Mouse (Mus musculus) gastrocnemius, postnatal 4 days (tissue): ENCODE results near the gene Zfp575. TPM values are rescaled to one million over a fixed set of nuclear protein-coding genes. Genes with fewer than 3 reads are reported as not detected.

Source experiments
- total RNA-seq, 2 experiments: library from RNA; stranded (reverse); gene quantifications; 2 replicates each; pipeline ENCODE4 v1.2.3; 2021

Gene Zfp575
- total RNA-seq, 2 experiments from 2014 or later: 1.5 to 1.9 TPM

Other genes starting within 250 kb of the Zfp575 start
- gene Lypd5, start 238.4 kb downstream of the Zfp575 start, total RNA-seq: not detected
- under 1 TPM; 0.61 to 0.93 TPM for gene Kcnn4, start 217.4 kb downstream of the Zfp575 start, total RNA-seq
- 10 to 100 TPM; 18.1 to 21.1 TPM for gene Smg9, start 188.0 kb downstream of the Zfp575 start, total RNA-seq
- under 1 TPM; 0.26 to 0.52 TPM for gene Irgc1, start 135.3 kb downstream of the Zfp575 start, total RNA-seq
- gene Plaur, start 125.2 kb downstream of the Zfp575 start, total RNA-seq: 1 to 10 TPM; 2.5 to 3.7 TPM
- 10 to 100 TPM; 18.6 to 21.3 TPM for gene Cadm4, start 105.6 kb downstream of the Zfp575 start, total RNA-seq
- gene Zfp428, start 80.6 kb downstream of the Zfp575 start, total RNA-seq: 10 to 100 TPM; 12.6 to 15.9 TPM
- not detected for gene AC161166.1, start 75.2 kb downstream of the Zfp575 start, total RNA-seq
- gene Irgq, start 57.0 kb downstream of the Zfp575 start, total RNA-seq: 10 to 100 TPM; 20.5 to 22.0 TPM
- gene Pinlyp, start 41.5 kb downstream of the Zfp575 start, total RNA-seq: not detected
- gene Xrcc1, start 41.4 kb downstream of the Zfp575 start, total RNA-seq: 10 to 100 TPM; 44.4 to 45.2 TPM
- gene Ethe1, start 98 bp downstream of the Zfp575 start, total RNA-seq: 1 to 10 TPM; 8.0 to 9.1 TPM
- gene Phldb3, start 23.1 kb upstream of the Zfp575 start, total RNA-seq: 1 to 10 TPM in 1 of 2 experiments, under 1 TPM in 1; 0.98 to 1.6 TPM
- gene Lypd3, start 48.9 kb upstream of the Zfp575 start, total RNA-seq: not detected
- gene Tex101, start 89.0 kb upstream of the Zfp575 start, total RNA-seq: not detected
- gene BC049730, start 121.6 kb upstream of the Zfp575 start, total RNA-seq: not detected
- gene Gm4763, start 139.3 kb upstream of the Zfp575 start, total RNA-seq: not detected
- under 1 TPM in 1 of 2 experiments, not detected in 1; 0.62 TPM for gene Cd177, start 172.7 kb upstream of the Zfp575 start, total RNA-seq
- gene Ceacam10, start 189.6 kb upstream of the Zfp575 start, total RNA-seq: not detected